Mouse (Mus musculus) heart, embryonic 11.5 days (tissue): ENCODE measurements around the gene Mia. TPM values are rescaled to one million over a fixed set of nuclear protein-coding genes. Genes with fewer than 3 reads are reported as not detected.

ENCODE experiments used
- ATAC-seq: fragments of 200-750 bp; cut with Nextera tagmentation; replicated peaks from 2 replicates; pipeline ENCODE4 v1.8.0; 2017; ENCODE audit warnings: moderate library complexity; ENCODE audit not compliant: insufficient number of reproducible peaks, low FRiP score, low TSS enrichment
- H3K27ac ChIP-seq: fragments of 300-500 bp; sonication (generic); 2 replicates; pipeline ENCODE4 v1.5.1; 2014; ENCODE audit warnings: mild to moderate bottlenecking, low read depth, low read length
- H3K27me3 ChIP-seq: fragments of 300-500 bp; sonication (generic); 2 replicates; pipeline ENCODE4 v1.6.1; 2014; ENCODE audit warnings: mild to moderate bottlenecking, low read length, mixed read lengths; ENCODE audit not compliant: control insufficient read depth, insufficient read depth
- H3K36me3 ChIP-seq: fragments of 300-500 bp; sonication (generic); 2 replicates; pipeline ENCODE4 v1.6.1; 2014; ENCODE audit warnings: mild to moderate bottlenecking, low read length, moderate library complexity, mixed read lengths; ENCODE audit not compliant: control insufficient read depth, insufficient read depth
- H3K4me1 ChIP-seq: fragments of 300-500 bp; sonication (generic); 2 replicates; pipeline ENCODE4 v1.6.1; 2014; ENCODE audit warnings: low read length; ENCODE audit not compliant: control insufficient read depth, insufficient read depth
- H3K4me2 ChIP-seq: fragments of 300-500 bp; sonication (generic); 2 replicates; pipeline ENCODE4 v1.6.1; 2014; ENCODE audit warnings: mild to moderate bottlenecking, moderate library complexity
- H3K4me3 ChIP-seq: fragments of 300-500 bp; sonication (generic); 2 replicates; pipeline ENCODE4 v1.5.1; 2014; ENCODE audit warnings: low read depth, low read length
- H3K9ac ChIP-seq: fragments of 300-500 bp; sonication (generic); 2 replicates; pipeline ENCODE4 v1.6.1; 2014; ENCODE audit warnings: mild to moderate bottlenecking, low read depth, low read length, moderate library complexity
- H3K9me3 ChIP-seq: fragments of 300-500 bp; sonication (generic); replicated peaks from 2 replicates; pipeline ENCODE4 v1.6.1; 2016; ENCODE audit warnings: low read length; ENCODE audit not compliant: control insufficient read depth
- WGBS: fragments of 180-500 bp; shearing (Covaris S2); extraction: QIAGEN DNeasy Blood & Tissue Kit; methylation state at CpG from one replicate; pipeline ENCODE4 v1.1.7; 2014; ENCODE audit not compliant: insufficient replicate concordance; 5-methylcytosine and 5-hydroxymethylcytosine counted together
- polyA plus RNA-seq: library from polyadenylated mRNA; unstranded; fragments of >200 nt; fragmentation: Nextera tagmentation; extraction: Ambion mirVana; gene quantifications from 2 replicates; pipeline ENCODE4 v1.2.1, GENCODE M21; 2014

The Mia gene
- polyA plus RNA-seq, 1 experiment from 2014 or later: 0.34 TPM

DNA sequence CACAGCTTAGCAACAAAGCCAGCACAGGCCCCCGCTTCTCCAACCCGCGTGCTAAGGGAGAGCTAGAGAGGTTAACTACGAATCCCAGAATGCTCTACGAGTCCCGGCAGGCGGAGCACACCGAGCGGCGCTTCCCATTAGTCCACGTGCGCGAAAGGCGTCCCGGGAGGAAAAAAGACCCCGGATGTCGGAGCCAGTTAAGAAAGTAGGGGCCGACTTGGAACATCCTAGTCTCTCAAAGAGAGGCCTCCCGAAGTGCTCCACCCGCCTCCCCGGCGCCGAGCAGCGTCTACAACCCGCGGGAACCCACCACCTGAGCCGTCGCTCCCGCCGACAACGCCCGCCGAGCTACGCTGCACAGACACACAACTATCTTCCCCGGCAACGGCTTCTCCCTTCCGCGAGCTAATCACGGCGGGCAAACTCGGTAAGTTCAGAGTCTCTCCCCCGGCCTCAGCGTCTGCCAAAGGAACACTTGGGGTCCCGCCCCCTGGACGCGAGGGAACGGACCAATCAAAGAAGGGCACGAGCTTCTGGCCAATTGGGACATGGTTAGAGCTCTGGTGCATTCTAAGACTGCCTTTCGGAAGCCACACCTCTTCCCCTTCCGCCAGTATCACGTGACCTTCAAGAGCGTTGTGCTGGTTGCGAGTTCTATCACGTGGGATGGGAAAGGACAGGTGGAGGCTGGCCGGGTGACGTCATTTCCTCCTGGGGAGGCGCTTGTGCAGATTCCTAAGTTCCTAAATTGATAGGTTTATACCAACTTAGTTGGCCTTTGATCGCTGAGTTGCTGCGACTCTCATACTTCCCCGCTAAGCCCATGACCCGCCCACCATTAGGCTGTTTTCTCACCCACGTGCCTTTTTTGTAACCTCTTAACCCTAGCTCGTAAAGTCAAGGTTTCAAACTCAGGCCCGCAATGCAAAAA lies 15.0 kb upstream of the Mia start, which contains the start of the genes BC024978 and Snrpa:
TSS of gene BC024978 (plus strand) at position 101 of the 931 bp plus-strand sequence.
TSS of gene Snrpa (minus strand) at position 591 of the 931 bp plus-strand sequence.
- Histone ChIP-seq H3K4me2 (peak within 1 kb of the TSS; percentile 86), H3K36me3 (peaks cover 24% of the 10 kb centered on the region), H3K9ac (peak within 1 kb of the TSS; percentile 96), H3K27me3 (no peaks in the 10 kb centered on the region), H3K27ac (peak within 1 kb of the TSS; percentile 99), H3K4me3 (peak within 1 kb of the TSS; percentile 79), H3K4me1 (peaks cover 8% of the 10 kb centered on the region), H3K9me3 (no peaks in the 10 kb centered on the region)
- under 1% methylated on average over 64 of the region's 64 CpGs for WGBS
- ATAC-seq: peak; percentile 99

DNA sequence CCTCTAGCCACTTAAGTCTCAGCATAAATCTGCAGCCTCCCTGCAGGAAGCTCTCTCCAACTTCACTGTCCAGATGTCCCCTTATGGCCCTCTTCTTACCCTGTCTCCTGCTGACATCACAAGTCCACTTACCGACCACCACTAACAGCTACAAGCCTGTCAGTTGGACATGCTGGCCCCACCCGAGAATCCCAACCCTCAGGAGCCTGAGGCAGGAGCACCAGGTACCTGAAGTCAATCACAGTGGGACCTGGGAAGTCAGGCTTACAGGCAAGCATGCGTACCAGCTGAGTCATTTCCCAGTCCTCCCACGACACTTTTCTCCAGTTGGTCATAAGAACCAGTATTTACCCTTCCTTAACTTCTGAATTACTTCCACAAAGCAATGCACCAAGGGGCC lies 12.8 kb upstream of the Mia start:
- peaks cover 8% of the 10 kb centered on the region for H3K4me1 ChIP-seq
- H3K27me3 ChIP-seq: no peaks in the 10 kb centered on the region
- WGBS: 80% methylated on average over 4 of the region's 4 CpGs
- no peaks in the 10 kb centered on the region for H3K9me3 ChIP-seq
- no peak overlapping the region; the same call in 1 of the 2 replicates for H3K4me2 ChIP-seq
- no peak overlapping the region for H3K4me3 ChIP-seq
- H3K36me3 ChIP-seq: peaks cover 45% of the 10 kb centered on the region
- ATAC-seq: no peak
- no peak overlapping the region for H3K9ac ChIP-seq
- no peak overlapping the region for H3K27ac ChIP-seq

DNA sequence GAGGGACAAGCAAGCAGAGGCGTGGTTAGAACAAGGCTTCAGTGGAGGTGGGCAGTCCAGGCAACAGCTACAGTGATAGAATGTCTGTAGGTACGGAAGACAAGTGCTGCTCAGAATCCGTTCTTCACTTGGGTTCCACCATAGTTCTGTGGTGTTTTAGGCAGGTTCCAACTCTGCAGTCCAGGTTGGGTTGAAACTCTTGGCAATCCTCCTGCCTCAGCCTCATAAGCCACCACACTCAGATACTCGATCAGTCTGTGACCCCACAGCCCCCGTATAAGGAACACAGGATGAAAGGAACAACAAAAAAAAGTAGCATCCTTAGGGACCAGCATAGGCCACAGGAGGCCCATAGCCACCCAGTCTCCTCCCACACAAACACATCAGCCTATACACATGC lies 11.5 kb upstream of the Mia start:
- WGBS: 97% methylated on average over 5 of the region's 5 CpGs
- peaks cover 8% of the 10 kb centered on the region for H3K4me1 ChIP-seq
- no peak overlapping the region for H3K9ac ChIP-seq
- H3K36me3 ChIP-seq: peaks cover 57% of the 10 kb centered on the region
- no peak for ATAC-seq
- H3K27me3 ChIP-seq: no peaks in the 10 kb centered on the region
- H3K27ac ChIP-seq: no peak overlapping the region
- no peaks in the 10 kb centered on the region for H3K9me3 ChIP-seq
- H3K4me3 ChIP-seq: no peak overlapping the region
- no peak overlapping the region for H3K4me2 ChIP-seq

DNA sequence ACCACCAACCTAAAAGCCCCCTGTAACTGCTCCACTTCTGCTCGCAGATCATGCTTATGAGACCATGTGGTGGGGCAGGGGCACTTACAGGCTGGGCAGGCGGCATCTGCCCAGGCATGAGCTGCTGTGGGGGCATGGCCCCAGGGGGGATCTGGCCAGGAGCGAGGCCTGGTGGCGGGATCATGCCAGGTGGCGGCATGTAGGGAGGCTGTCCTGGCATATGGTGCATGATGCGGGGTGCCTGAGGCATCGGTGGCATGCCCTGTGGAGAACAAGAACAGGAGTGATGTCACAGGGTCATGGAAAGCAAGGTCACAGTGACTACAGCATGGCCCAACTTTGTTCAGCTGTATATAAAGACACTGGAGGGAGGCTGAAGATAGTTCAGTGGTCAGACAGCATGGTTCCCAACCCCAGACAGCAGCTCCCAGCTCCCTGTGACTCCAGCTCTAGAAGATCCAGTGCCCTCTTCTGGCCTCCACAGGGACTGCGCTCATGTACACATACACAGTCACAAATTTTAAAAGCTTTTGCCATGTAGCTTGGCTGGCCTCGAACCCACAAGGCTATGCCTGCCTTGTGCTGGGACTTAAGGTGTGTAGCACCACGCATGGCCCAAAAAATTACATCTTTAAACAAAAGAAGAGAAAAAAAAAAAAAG lies 8.4 kb upstream of the Mia start:
- 96% methylated on average over 10 of the region's 10 CpGs for WGBS
- Histone ChIP-seq H3K36me3 (peaks cover 80% of the 10 kb centered on the region), H3K4me1 (peaks cover 4% of the 10 kb centered on the region; the same call in 1 of the 2 replicates), H3K9me3 (0 out of 2 replicates have a peak, but pooled peaks cover 3% of the 10 kb centered on the region), H3K27me3 (no peaks in the 10 kb centered on the region), H3K9ac (no peak overlapping the region), H3K4me2 (no peak overlapping the region), H3K27ac (no peak overlapping the region), H3K4me3 (no peak overlapping the region)
- no peak for ATAC-seq

DNA sequence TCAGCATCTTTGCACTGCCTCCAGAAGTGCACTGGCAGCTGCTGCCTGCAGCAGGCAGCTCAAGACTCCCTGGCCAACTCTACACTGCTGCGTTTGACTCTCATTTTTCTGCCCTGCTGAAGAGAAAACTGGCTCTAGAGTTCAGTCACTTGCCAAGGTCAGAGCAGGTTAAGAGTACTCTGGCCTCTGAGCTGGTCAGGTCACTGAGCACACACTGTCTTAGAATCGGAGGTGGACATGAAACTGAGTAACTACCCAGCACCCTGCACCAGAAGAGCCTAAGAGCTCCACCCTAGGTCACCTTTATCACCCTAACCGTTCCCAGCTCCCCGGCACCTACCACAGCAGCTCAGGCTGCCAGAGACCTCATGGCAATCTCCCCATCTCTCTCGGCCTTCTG lies 5.0 kb upstream of the Mia start:
- Histone ChIP-seq H3K36me3 (peaks cover 58% of the 10 kb centered on the region), H3K4me1 (no peaks in the 10 kb centered on the region), H3K9ac (no peak overlapping the region), H3K4me3 (no peak overlapping the region), H3K27ac (no peak overlapping the region), H3K27me3 (no peaks in the 10 kb centered on the region), H3K4me2 (no peak overlapping the region), H3K9me3 (0 out of 2 replicates have a peak, but pooled peaks cover 3% of the 10 kb centered on the region)
- WGBS: 88% methylated on average over 5 of the region's 5 CpGs
- no peak for ATAC-seq

DNA sequence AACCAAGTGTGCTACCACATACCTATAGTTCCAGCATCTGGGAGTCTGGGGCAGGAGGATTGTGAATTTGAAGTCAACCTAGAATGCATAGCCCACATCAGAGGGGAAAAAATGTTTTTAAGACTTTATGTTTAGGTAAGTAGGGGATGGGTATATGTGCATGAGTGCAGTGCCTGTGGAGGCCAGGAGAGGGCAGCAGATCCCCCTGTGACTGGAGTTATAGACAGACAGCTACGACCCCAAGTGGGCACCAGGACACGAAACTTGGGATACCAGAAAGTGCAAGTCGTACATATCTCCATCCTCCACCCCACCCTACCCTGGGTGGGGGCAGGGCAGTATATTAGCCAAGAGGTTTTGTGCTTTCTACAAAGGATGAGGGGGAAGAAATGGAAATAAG lies 4.0 kb upstream of the Mia start:
- no peak overlapping the region for H3K27ac ChIP-seq
- H3K4me1 ChIP-seq: no peaks in the 10 kb centered on the region
- no peak overlapping the region for H3K4me2 ChIP-seq
- 68% methylated on average over 3 of the region's 3 CpGs for WGBS
- no peak for ATAC-seq
- 0 out of 2 replicates have a peak, but pooled peaks cover 3% of the 10 kb centered on the region for H3K9me3 ChIP-seq
- no peak overlapping the region for H3K4me3 ChIP-seq
- H3K9ac ChIP-seq: no peak overlapping the region
- no peaks in the 10 kb centered on the region for H3K27me3 ChIP-seq
- H3K36me3 ChIP-seq: peaks cover 49% of the 10 kb centered on the region

DNA sequence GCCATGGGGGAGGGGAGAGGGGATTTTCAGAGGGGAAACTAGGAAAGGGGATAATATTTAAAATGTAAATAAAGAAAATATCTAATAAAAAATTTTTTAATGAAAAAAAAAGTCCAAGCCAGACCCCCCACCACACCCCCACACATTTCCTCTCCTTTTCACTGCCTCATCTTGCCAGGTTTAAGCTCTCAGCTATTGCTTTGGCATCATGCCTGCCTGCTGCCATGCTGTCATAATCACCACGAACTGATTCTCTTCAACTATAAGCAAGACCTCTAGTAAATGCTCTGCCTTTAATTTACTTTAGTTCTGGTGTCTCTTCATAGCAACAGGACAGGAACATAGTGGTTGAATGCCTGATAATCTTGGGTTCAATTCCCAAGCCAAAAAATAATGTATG lies 1.5 kb upstream of the Mia start:
- WGBS: 93% methylated on average over 1 of the region's 1 CpGs
- peaks cover 5% of the 10 kb centered on the region; the same call in 1 of the 2 replicates for H3K4me1 ChIP-seq
- H3K4me3 ChIP-seq: no peak overlapping the region
- no peaks in the 10 kb centered on the region for H3K27me3 ChIP-seq
- no peak overlapping the region for H3K9ac ChIP-seq
- H3K4me2 ChIP-seq: no peak overlapping the region
- H3K9me3 ChIP-seq: 0 out of 2 replicates have a peak, but pooled peaks cover 3% of the 10 kb centered on the region
- peaks cover 26% of the 10 kb centered on the region for H3K36me3 ChIP-seq
- no peak for ATAC-seq
- H3K27ac ChIP-seq: no peak overlapping the region

DNA sequence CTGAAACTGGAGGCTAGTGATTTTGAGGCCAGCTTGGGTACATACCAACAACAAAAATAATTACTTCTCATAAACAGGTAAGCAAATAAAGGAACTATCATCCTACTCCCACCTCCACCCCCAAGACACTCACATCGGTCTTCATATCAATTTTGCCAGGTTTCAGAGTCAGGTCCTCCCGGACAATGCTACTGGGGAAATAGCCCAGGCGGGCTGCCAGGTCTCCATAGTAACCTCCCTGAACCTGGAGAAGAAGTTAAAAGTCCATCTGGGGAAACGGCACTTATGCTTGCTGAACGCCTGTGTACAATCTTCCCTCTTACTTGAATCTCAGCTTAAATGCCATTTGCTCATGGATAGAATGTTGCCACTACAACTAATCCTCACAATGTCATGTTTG lies 921 bp downstream of the Mia start:
- H3K27me3 ChIP-seq: no peaks in the 10 kb centered on the region
- H3K4me1 ChIP-seq: peaks cover 5% of the 10 kb centered on the region; the same call in 1 of the 2 replicates
- H3K9me3 ChIP-seq: no peaks in the 10 kb centered on the region
- ATAC-seq: no peak
- H3K27ac ChIP-seq: no peak overlapping the region
- WGBS: 83% methylated on average over 5 of the region's 5 CpGs
- no peak overlapping the region for H3K4me3 ChIP-seq
- H3K36me3 ChIP-seq: peaks cover 7% of the 10 kb centered on the region
- H3K4me2 ChIP-seq: no peak overlapping the region
- no peak overlapping the region for H3K9ac ChIP-seq
